Mouse (Mus musculus): Measurements from ENCODE around the gene Sprn. TPM values are rescaled to one million over a fixed set of nuclear protein-coding genes. Genes with fewer than 3 reads are reported as not detected.

Sprn gene
- polyA plus RNA-seq, 1 experiment from 2014 or later, result 1.2 TPM

GRCm38 (mm10) chr7:140116329-140117054, 38.2 kb downstream of the Sprn start, which contains the start of gene Echs1:
Echs1 (minus strand) TSS chr7:140116476.
- Histone ChIP-seq H3K36me3 (peaks cover 3% of the 10 kb centered on the region; the same call in 1 of the 2 replicates), H3K4me1 (replicated peaks) (0 out of 2 replicates have a peak, but pooled peaks cover 3% of the 10 kb centered on the region), H3K27ac (peak within 1 kb of the TSS; percentile 87), H3K4me2 (replicated peaks) (peak within 1 kb of the TSS; percentile 82), H3K4me3 (replicated peaks) (peak within 1 kb of the TSS; percentile 75), H3K27me3 (replicated peaks) (no peaks in the 10 kb centered on the region), H3K9ac (peak within 1 kb of the TSS; percentile 89), H3K9me3 (no peaks in the 10 kb centered on the region)
- WGBS, result 4% methylated on average over 28 of the region's 28 CpGs
- ATAC-seq, result peak; percentile 96

- Histone ChIP-seq H3K27ac (peak within 1 kb of the TSS; percentile 87), H3K9ac (peak within 1 kb of the TSS; percentile 89), H3K9me3 (no peaks in the 10 kb centered on the region), H3K4me3 (replicated peaks) (peak within 1 kb of the TSS; percentile 75), H3K4me2 (replicated peaks) (peak within 1 kb of the TSS; percentile 82), H3K36me3 (peaks cover 8% of the 10 kb centered on the region), H3K27me3 (replicated peaks) (no peaks in the 10 kb centered on the region), H3K4me1 (replicated peaks) (0 out of 2 replicates have a peak, but pooled peaks cover 3% of the 10 kb centered on the region)
- ATAC-seq, result peak; percentile 88
- WGBS, result under 1% methylated on average over 23 of the region's 23 CpGs
Measured at GRCm38 (mm10) chr7:140115583-140116328, 38.9 kb downstream of the Sprn start, which contains the start of gene Paox. Paox (plus strand) TSS chr7:140115799.

GRCm38 (mm10) chr7:140111943-140112342, 42.7 kb downstream of the Sprn start:
- Histone ChIP-seq H3K4me1 (replicated peaks) (0 out of 2 replicates have a peak, but pooled peaks cover 3% of the 10 kb centered on the region), H3K9ac (no peak overlapping the region), H3K36me3 (peaks cover 32% of the 10 kb centered on the region), H3K4me2 (replicated peaks) (no peak overlapping the region), H3K9me3 (no peaks in the 10 kb centered on the region), H3K4me3 (replicated peaks) (no peak overlapping the region), H3K27ac (no peak overlapping the region), H3K27me3 (replicated peaks) (no peaks in the 10 kb centered on the region)
- no peak for ATAC-seq
- whole genome bisulfite sequencing, result 70% methylated on average over 3 of the region's 3 CpGs

GRCm38 (mm10) chr7:140104009-140104408, 50.7 kb downstream of the Sprn start:
- no peak for ATAC-seq
- no peaks in the 10 kb centered on the region for H3K9me3 ChIP-seq
- H3K36me3 ChIP-seq, result peaks cover 18% of the 10 kb centered on the region
- no peak overlapping the region for H3K4me3 ChIP-seq (replicated peaks)
- H3K27me3 ChIP-seq (replicated peaks), result no peaks in the 10 kb centered on the region
- H3K4me2 ChIP-seq (replicated peaks), result no peak overlapping the region
- H3K9ac ChIP-seq, result no peak overlapping the region
- 0 out of 2 replicates have a peak, but pooled peaks cover 9% of the 10 kb centered on the region for H3K4me1 ChIP-seq (replicated peaks)
- 80% methylated on average over 4 of the region's 4 CpGs for WGBS
- H3K27ac ChIP-seq, result no peak overlapping the region

- no peaks in the 10 kb centered on the region for H3K27me3 ChIP-seq (replicated peaks)
- 1% methylated on average over 30 of the region's 30 CpGs for WGBS
- ATAC-seq, result peak; percentile 96
Measured at GRCm38 (mm10) chr7:140101993-140102860, 52.5 kb downstream of the Sprn start, which contains the start of gene Fuom. Fuom (minus strand) TSS chr7:140102441.

GRCm38 (mm10) chr7:140101498-140101897, 53.2 kb downstream of the Sprn start:
- no peaks in the 10 kb centered on the region for H3K9me3 ChIP-seq
- peak overlapping the region; percentile 41 for H3K4me3 ChIP-seq (replicated peaks)
- WGBS, result 79% methylated on average over 10 of the region's 10 CpGs
- no peaks in the 10 kb centered on the region for H3K27me3 ChIP-seq (replicated peaks)
- peak overlapping the region; percentile 81 for H3K4me2 ChIP-seq (replicated peaks)
- peak overlapping the region; percentile 54; the same call in 1 of the 2 replicates for H3K9ac ChIP-seq
- ATAC-seq, result 0 out of 2 replicates have a peak, but pooled peaks have one; percentile 28
- no peak overlapping the region for H3K27ac ChIP-seq
- H3K4me1 ChIP-seq (replicated peaks), result 0 out of 2 replicates have a peak, but pooled peaks cover 9% of the 10 kb centered on the region
- H3K36me3 ChIP-seq, result peaks cover 8% of the 10 kb centered on the region; the same call in 1 of the 2 replicates

More at GRCm38 (mm10) chr7:140101993-140102860, 52.5 kb downstream of the Sprn start, which contains the start of gene Fuom:
- peak within 1 kb of the TSS; percentile 81 for H3K4me2 ChIP-seq (replicated peaks)
- H3K9me3 ChIP-seq, result no peaks in the 10 kb centered on the region
- H3K4me1 ChIP-seq (replicated peaks), result 0 out of 2 replicates have a peak, but pooled peaks cover 9% of the 10 kb centered on the region
- H3K9ac ChIP-seq, result peak within 1 kb of the TSS; percentile 54
- peak within 1 kb of the TSS; percentile 81 for H3K27ac ChIP-seq
- H3K4me3 ChIP-seq (replicated peaks), result peak within 1 kb of the TSS; percentile 41
- peaks cover 8% of the 10 kb centered on the region; the same call in 1 of the 2 replicates for H3K36me3 ChIP-seq

Other genes with a start within 250 kb of the Sprn start
- not detected in 2 replicates for gene Utf1, start 211.1 kb downstream of the Sprn start, polyA plus RNA-seq (2015; fragmentation: Nextera tagmentation; extraction: Ambion mirVana)
- 0.15 and 0.24 TPM in 2 replicates for gene 6430531B16Rik, start 176.1 kb downstream of the Sprn start, polyA plus RNA-seq (2015; fragmentation: Nextera tagmentation; extraction: Ambion mirVana)
- gene Adam8, start 162.3 kb downstream of the Sprn start, polyA plus RNA-seq (2015; fragmentation: Nextera tagmentation; extraction: Ambion mirVana), result 1.3 and 2.2 TPM in 2 replicates
- 32.2 and 32.9 TPM in 2 replicates for gene Zfp511, start 118.5 kb downstream of the Sprn start, polyA plus RNA-seq (2015; fragmentation: Nextera tagmentation; extraction: Ambion mirVana)
- 39.8 and 41.3 TPM in 2 replicates for gene Tubgcp2, start 118.2 kb downstream of the Sprn start, polyA plus RNA-seq (2015; fragmentation: Nextera tagmentation; extraction: Ambion mirVana)
- gene Msx3, start 105.8 kb downstream of the Sprn start, polyA plus RNA-seq (2015; fragmentation: Nextera tagmentation; extraction: Ambion mirVana), result not detected in 2 replicates
- 3.4 and 3.7 TPM in 2 replicates for gene Caly, start 72.3 kb downstream of the Sprn start, polyA plus RNA-seq (2015; fragmentation: Nextera tagmentation; extraction: Ambion mirVana)
- gene Prap1, start 61.5 kb downstream of the Sprn start, polyA plus RNA-seq (2015; fragmentation: Nextera tagmentation; extraction: Ambion mirVana), result 487 and 598 TPM in 2 replicates
- gene Fuom, start 52.4 kb downstream of the Sprn start, polyA plus RNA-seq (2015; fragmentation: Nextera tagmentation; extraction: Ambion mirVana), result 53.5 and 59.6 TPM in 2 replicates
- gene Paox, start 39.1 kb downstream of the Sprn start, polyA plus RNA-seq (2015; fragmentation: Nextera tagmentation; extraction: Ambion mirVana), result 38.3 and 38.4 TPM in 2 replicates
- gene Echs1, start 38.4 kb downstream of the Sprn start, polyA plus RNA-seq (2015; fragmentation: Nextera tagmentation; extraction: Ambion mirVana), result 183 and 188 TPM in 2 replicates
- 24.0 and 27.3 TPM in 2 replicates for gene Mtg1, start 17.3 kb downstream of the Sprn start, polyA plus RNA-seq (2015; fragmentation: Nextera tagmentation; extraction: Ambion mirVana)
- gene Olfr522, start 9.9 kb upstream of the Sprn start, polyA plus RNA-seq (2015; fragmentation: Nextera tagmentation; extraction: Ambion mirVana), result not detected in 2 replicates
- not detected in 2 replicates for gene Olfr523, start 18.3 kb upstream of the Sprn start, polyA plus RNA-seq (2015; fragmentation: Nextera tagmentation; extraction: Ambion mirVana)
- not detected in 2 replicates for gene Olfr524, start 51.1 kb upstream of the Sprn start, polyA plus RNA-seq (2015; fragmentation: Nextera tagmentation; extraction: Ambion mirVana)
- gene Cd163l1, start 63.4 kb upstream of the Sprn start, polyA plus RNA-seq (2015; fragmentation: Nextera tagmentation; extraction: Ambion mirVana), result 0.09 and 0.20 TPM in 2 replicates
- gene 5830411N06Rik, start 92.4 kb upstream of the Sprn start, polyA plus RNA-seq (2015; fragmentation: Nextera tagmentation; extraction: Ambion mirVana), result not detected in 2 replicates
- gene Olfr525, start 166.0 kb upstream of the Sprn start, polyA plus RNA-seq (2015; fragmentation: Nextera tagmentation; extraction: Ambion mirVana), result not detected in 2 replicates
- not detected in 2 replicates for gene Olfr527, start 179.1 kb upstream of the Sprn start, polyA plus RNA-seq (2015; fragmentation: Nextera tagmentation; extraction: Ambion mirVana)
- not detected in 2 replicates for gene Olfr60, start 206.8 kb upstream of the Sprn start, polyA plus RNA-seq (2015; fragmentation: Nextera tagmentation; extraction: Ambion mirVana)
- gene Olfr530, start 221.5 kb upstream of the Sprn start, polyA plus RNA-seq (2015; fragmentation: Nextera tagmentation; extraction: Ambion mirVana), result not detected in 2 replicates
- gene Olfr531, start 248.0 kb upstream of the Sprn start, polyA plus RNA-seq (2015; fragmentation: Nextera tagmentation; extraction: Ambion mirVana), result not detected in 2 replicates

Measured in intestine, embryonic 15.5 days (tissue).